Mouse (Mus musculus): ENCODE results near the gene Chil1. TPM values are rescaled to one million over a fixed set of nuclear protein-coding genes. Genes with fewer than 3 reads are reported as not detected.

The Chil1 gene
- polyA plus RNA-seq (2014; fragmentation: Nextera tagmentation; extraction: Ambion mirVana), result 23.3 and 27.0 TPM in 2 replicates

- no peak within 1 kb of the TSS for H3K4me2 ChIP-seq (ENCODE audit: low read depth, low read length)
- no peak for ATAC-seq (ENCODE audit: low read depth)
- peaks cover 7% of the 10 kb centered on the region; the same call in 1 of the 2 replicates for H3K4me1 ChIP-seq (ENCODE audit: control insufficient read depth, insufficient read depth, low read length)
- no peak for DNase-seq (ENCODE audit: low spot score)
- H3K9me3 ChIP-seq (ENCODE audit: control insufficient read depth, low read length), result no peaks in the 10 kb centered on the region
- no peak within 1 kb of the TSS for H3K27ac ChIP-seq (replicated peaks; ENCODE audit: low read depth, low read length)
- 40% methylated on average over 4 of the region's 4 CpGs for WGBS
- no peak within 1 kb of the TSS for H3K4me3 ChIP-seq (ENCODE audit: low read depth, low read length)
- no peak within 1 kb of the TSS for H3K9ac ChIP-seq (ENCODE audit: low read depth, low read length)
- H3K27me3 ChIP-seq (replicated peaks; ENCODE audit: control insufficient read depth, insufficient read depth, low read length), result no peaks in the 10 kb centered on the region
- no peaks in the 10 kb centered on the region for H3K36me3 ChIP-seq (ENCODE audit: control insufficient read depth, insufficient read depth, low read length)
Observed at GRCm38 (mm10) chr1:134182025-134182424, at the start of gene Chil1. Gene Chil1 (plus strand): TSS chr1:134182176.

- Histone ChIP-seq H3K4me2 (ENCODE audit: low read depth, low read length) (no peak overlapping the region), H3K4me1 (ENCODE audit: control insufficient read depth, insufficient read depth, low read length) (no peaks in the 10 kb centered on the region), H3K9ac (ENCODE audit: low read depth, low read length) (no peak overlapping the region), H3K27me3 (replicated peaks; ENCODE audit: control insufficient read depth, insufficient read depth, low read length) (no peaks in the 10 kb centered on the region), H3K4me3 (ENCODE audit: low read depth, low read length) (no peak overlapping the region), H3K9me3 (ENCODE audit: control insufficient read depth, low read length) (0 out of 2 replicates have a peak, but pooled peaks cover 5% of the 10 kb centered on the region), H3K36me3 (ENCODE audit: control insufficient read depth, insufficient read depth, low read length) (no peaks in the 10 kb centered on the region), H3K27ac (replicated peaks; ENCODE audit: low read depth, low read length) (no peak overlapping the region)
- ATAC-seq (ENCODE audit: low read depth) (no peak), DNase-seq (ENCODE audit: low spot score) (peak; percentile 38)
- 48% methylated on average over 11 of the region's 11 CpGs for WGBS
Observed at GRCm38 (mm10) chr1:134133316-134133715, 48.7 kb upstream of the Chil1 start.

GRCm38 (mm10) chr1:134136351-134136750 is 45.6 kb upstream of the Chil1 start:
- Histone ChIP-seq H3K27me3 (replicated peaks; ENCODE audit: control insufficient read depth, insufficient read depth, low read length) (no peaks in the 10 kb centered on the region), H3K4me2 (ENCODE audit: low read depth, low read length) (no peak overlapping the region), H3K4me1 (ENCODE audit: control insufficient read depth, insufficient read depth, low read length) (no peaks in the 10 kb centered on the region), H3K27ac (replicated peaks; ENCODE audit: low read depth, low read length) (no peak overlapping the region), H3K4me3 (ENCODE audit: low read depth, low read length) (no peak overlapping the region), H3K9ac (ENCODE audit: low read depth, low read length) (no peak overlapping the region), H3K36me3 (ENCODE audit: control insufficient read depth, insufficient read depth, low read length) (no peaks in the 10 kb centered on the region), H3K9me3 (ENCODE audit: control insufficient read depth, low read length) (no peaks in the 10 kb centered on the region)
- ATAC-seq (ENCODE audit: low read depth) (no peak), DNase-seq (ENCODE audit: low spot score) (no peak)
- WGBS, result 25% methylated on average over 1 of the region's 3 CpGs

GRCm38 (mm10) chr1:134138424-134138823 is 43.6 kb upstream of the Chil1 start:
- WGBS, result 70% methylated on average over 9 of the region's 9 CpGs
- H3K4me2 ChIP-seq (ENCODE audit: low read depth, low read length), result no peak overlapping the region
- no peaks in the 10 kb centered on the region for H3K36me3 ChIP-seq (ENCODE audit: control insufficient read depth, insufficient read depth, low read length)
- ATAC-seq (ENCODE audit: low read depth) (no peak), DNase-seq (ENCODE audit: low spot score) (no peak)
- no peak overlapping the region for H3K9ac ChIP-seq (ENCODE audit: low read depth, low read length)
- H3K27me3 ChIP-seq (replicated peaks; ENCODE audit: control insufficient read depth, insufficient read depth, low read length), result no peaks in the 10 kb centered on the region
- no peak overlapping the region for H3K4me3 ChIP-seq (ENCODE audit: low read depth, low read length)
- no peaks in the 10 kb centered on the region for H3K9me3 ChIP-seq (ENCODE audit: control insufficient read depth, low read length)
- no peaks in the 10 kb centered on the region for H3K4me1 ChIP-seq (ENCODE audit: control insufficient read depth, insufficient read depth, low read length)
- H3K27ac ChIP-seq (replicated peaks; ENCODE audit: low read depth, low read length), result no peak overlapping the region

GRCm38 (mm10) chr1:134142363-134142794 is 39.6 kb upstream of the Chil1 start:
- Histone ChIP-seq H3K36me3 (ENCODE audit: control insufficient read depth, insufficient read depth, low read length) (no peaks in the 10 kb centered on the region), H3K4me3 (ENCODE audit: low read depth, low read length) (no peak overlapping the region), H3K27me3 (replicated peaks; ENCODE audit: control insufficient read depth, insufficient read depth, low read length) (no peaks in the 10 kb centered on the region), H3K4me1 (ENCODE audit: control insufficient read depth, insufficient read depth, low read length) (no peaks in the 10 kb centered on the region), H3K4me2 (ENCODE audit: low read depth, low read length) (no peak overlapping the region), H3K9ac (ENCODE audit: low read depth, low read length) (no peak overlapping the region), H3K9me3 (ENCODE audit: control insufficient read depth, low read length) (no peaks in the 10 kb centered on the region), H3K27ac (replicated peaks; ENCODE audit: low read depth, low read length) (no peak overlapping the region)
- ATAC-seq (ENCODE audit: low read depth) (no peak), DNase-seq (ENCODE audit: low spot score) (no peak)
- whole genome bisulfite sequencing, result 48% methylated on average over 4 of the region's 4 CpGs

- H3K36me3 ChIP-seq (ENCODE audit: control insufficient read depth, insufficient read depth, low read length), result no peaks in the 10 kb centered on the region
- no peak overlapping the region for H3K4me2 ChIP-seq (ENCODE audit: low read depth, low read length)
- WGBS, result 80% methylated on average over 8 of the region's 8 CpGs
- no peak overlapping the region for H3K4me3 ChIP-seq (ENCODE audit: low read depth, low read length)
- H3K27ac ChIP-seq (replicated peaks; ENCODE audit: low read depth, low read length), result no peak overlapping the region
- no peak overlapping the region for H3K9ac ChIP-seq (ENCODE audit: low read depth, low read length)
- no peak for DNase-seq (ENCODE audit: low spot score)
- no peaks in the 10 kb centered on the region for H3K27me3 ChIP-seq (replicated peaks; ENCODE audit: control insufficient read depth, insufficient read depth, low read length)
- H3K9me3 ChIP-seq (ENCODE audit: control insufficient read depth, low read length), result no peaks in the 10 kb centered on the region
- no peaks in the 10 kb centered on the region for H3K4me1 ChIP-seq (ENCODE audit: control insufficient read depth, insufficient read depth, low read length)
- no peak for ATAC-seq (ENCODE audit: low read depth)
Observed at GRCm38 (mm10) chr1:134146066-134146465, 35.9 kb upstream of the Chil1 start.

GRCm38 (mm10) chr1:134150076-134150475 is 31.9 kb upstream of the Chil1 start:
- H3K4me1 ChIP-seq (ENCODE audit: control insufficient read depth, insufficient read depth, low read length), result no peaks in the 10 kb centered on the region
- no peak overlapping the region for H3K9ac ChIP-seq (ENCODE audit: low read depth, low read length)
- H3K4me2 ChIP-seq (ENCODE audit: low read depth, low read length), result no peak overlapping the region
- no peak overlapping the region for H3K27ac ChIP-seq (replicated peaks; ENCODE audit: low read depth, low read length)
- H3K27me3 ChIP-seq (replicated peaks; ENCODE audit: control insufficient read depth, insufficient read depth, low read length), result no peaks in the 10 kb centered on the region
- no peak for ATAC-seq (ENCODE audit: low read depth)
- no peak overlapping the region for H3K4me3 ChIP-seq (ENCODE audit: low read depth, low read length)
- DNase-seq (ENCODE audit: low spot score), result no peak
- WGBS, result 52% methylated on average over 8 of the region's 8 CpGs
- H3K9me3 ChIP-seq (ENCODE audit: control insufficient read depth, low read length), result peaks cover 4% of the 10 kb centered on the region; the same call in 1 of the 2 replicates
- no peaks in the 10 kb centered on the region for H3K36me3 ChIP-seq (ENCODE audit: control insufficient read depth, insufficient read depth, low read length)

- Histone ChIP-seq H3K36me3 (ENCODE audit: control insufficient read depth, insufficient read depth, low read length) (no peaks in the 10 kb centered on the region), H3K9ac (ENCODE audit: low read depth, low read length) (no peak overlapping the region), H3K27me3 (replicated peaks; ENCODE audit: control insufficient read depth, insufficient read depth, low read length) (no peaks in the 10 kb centered on the region), H3K4me1 (ENCODE audit: control insufficient read depth, insufficient read depth, low read length) (no peaks in the 10 kb centered on the region), H3K4me3 (ENCODE audit: low read depth, low read length) (no peak overlapping the region), H3K27ac (replicated peaks; ENCODE audit: low read depth, low read length) (no peak overlapping the region), H3K4me2 (ENCODE audit: low read depth, low read length) (no peak overlapping the region), H3K9me3 (ENCODE audit: control insufficient read depth, low read length) (peaks cover 4% of the 10 kb centered on the region; the same call in 1 of the 2 replicates)
- DNase-seq (ENCODE audit: low spot score), result no peak
- 91% methylated on average over 9 of the region's 9 CpGs for WGBS
- no peak for ATAC-seq (ENCODE audit: low read depth)
Observed at GRCm38 (mm10) chr1:134150745-134151144, 31.2 kb upstream of the Chil1 start.

- Histone ChIP-seq H3K9ac (ENCODE audit: low read depth, low read length) (no peak overlapping the region), H3K9me3 (ENCODE audit: control insufficient read depth, low read length) (peaks cover 4% of the 10 kb centered on the region; the same call in 1 of the 2 replicates), H3K27ac (replicated peaks; ENCODE audit: low read depth, low read length) (no peak overlapping the region), H3K4me3 (ENCODE audit: low read depth, low read length) (no peak overlapping the region), H3K4me1 (ENCODE audit: control insufficient read depth, insufficient read depth, low read length) (no peaks in the 10 kb centered on the region), H3K27me3 (replicated peaks; ENCODE audit: control insufficient read depth, insufficient read depth, low read length) (no peaks in the 10 kb centered on the region), H3K4me2 (ENCODE audit: low read depth, low read length) (no peak overlapping the region), H3K36me3 (ENCODE audit: control insufficient read depth, insufficient read depth, low read length) (no peaks in the 10 kb centered on the region)
- WGBS, result 32% methylated on average over 13 of the region's 13 CpGs
- DNase-seq (ENCODE audit: low spot score) (peak; percentile 88), ATAC-seq (ENCODE audit: low read depth) (peak; percentile 92)
Observed at GRCm38 (mm10) chr1:134151655-134152412, 30.1 kb upstream of the Chil1 start.
